Mouse (Mus musculus) heart, postnatal 0 days (tissue): Measurements from ENCODE around the gene Apex1.

Experiments used
- CTCF ChIP-seq: IDR thresholded peaks from 2 replicates; pipeline ENCODE4 v1.5.1; 2016; ENCODE audit warnings: antibody characterized with exemption, control low read depth, low read depth
- EP300 ChIP-seq: IDR thresholded peaks from 2 replicates; pipeline ENCODE4 v1.6.1; 2016; ENCODE audit warnings: antibody characterized with exemption, low read depth

DNA sequence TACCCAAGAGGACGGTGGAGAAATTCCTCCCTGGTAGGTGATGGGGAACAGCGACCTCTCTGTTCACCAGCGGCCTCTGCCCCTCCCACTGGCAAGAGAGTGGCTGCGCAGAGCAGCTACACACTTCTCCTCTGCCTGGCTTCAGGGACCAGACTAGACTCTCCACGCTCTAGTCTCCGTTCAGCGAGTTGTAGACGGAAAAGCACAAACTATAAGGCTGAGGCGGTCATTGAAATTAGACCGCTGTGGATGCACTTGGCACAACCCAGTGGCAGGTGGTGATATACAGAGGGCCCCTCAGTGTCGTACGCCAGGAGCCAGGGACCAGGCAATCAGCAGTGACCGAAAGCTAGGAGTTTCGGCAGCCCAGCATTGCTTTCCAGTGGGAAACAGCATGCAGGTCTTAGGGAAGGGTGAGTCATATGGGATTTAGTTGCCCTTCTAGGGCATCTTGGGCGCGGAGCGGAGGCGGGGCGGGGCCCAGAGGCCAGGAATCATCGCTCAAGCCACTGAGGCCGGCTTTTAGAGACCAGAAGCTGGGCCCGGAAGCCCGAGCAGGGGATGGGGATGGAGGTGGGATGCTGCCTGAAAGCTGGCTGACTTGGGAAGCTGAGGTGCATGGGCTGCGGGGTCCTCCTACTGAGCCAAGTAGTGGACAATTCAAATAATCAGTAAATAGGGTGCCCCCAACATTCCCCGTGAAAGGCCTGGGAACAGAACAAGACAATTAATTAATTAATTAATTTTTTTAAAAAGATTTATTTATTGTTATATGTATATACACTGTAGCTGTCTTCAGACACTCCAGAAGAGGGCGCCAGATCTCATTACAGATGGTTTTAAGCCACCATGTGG lies 20.6 kb upstream of the Apex1 start:
- peak; percentile 38 for TF ChIP-seq CTCF
- no peak for TF ChIP-seq EP300
